In genomic region chr10:80655406-80656129, GRCm38 (mm10) we compare ENCODE assay signal across 8 mouse cellular contexts. TPM values are rescaled to one million over a fixed set of nuclear protein-coding genes. Genes with fewer than 3 reads are reported as not detected.
DNase-seq lines count a peak whose midpoint lies in the region; ATAC-seq and TF ChIP-seq lines count a peak whose summit lies in the region.

No protein-coding gene starts in this region.

- H3K36me3 ChIP-seq in megakaryocyte, embryonic 14.5 days (replicated peaks; ENCODE audit: low read length): peaks cover 26% of the 10 kb centered on the region
- H3K36me3 ChIP-seq in limb, embryonic 12.5 days: peaks cover 21% of the 10 kb centered on the region
- H3K36me3 ChIP-seq in small intestine, adult 2 months (ENCODE audit: control insufficient read depth, insufficient read depth, low read length): no peaks in the 10 kb centered on the region; the same call in 1 of the 2 replicates

- H3K4me1 ChIP-seq in megakaryocyte, embryonic 14.5 days: peaks cover 82% of the 10 kb centered on the region
- H3K4me1 ChIP-seq in limb, embryonic 12.5 days (replicated peaks): peaks cover 38% of the 10 kb centered on the region
- peaks cover 20% of the 10 kb centered on the region for H3K4me1 ChIP-seq in small intestine, adult 2 months (ENCODE audit: control insufficient read depth, insufficient read depth, insufficient read length, low read length)

- H3K9ac ChIP-seq in limb, embryonic 12.5 days (replicated peaks): peak overlapping the region; percentile 97

- peak overlapping the region; percentile 95 for H3K4me2 ChIP-seq in limb, embryonic 12.5 days

- no peak for TF ChIP-seq POLR2A in small intestine, adult 2 months (IDR thresholded peaks at IDR 0.05; ENCODE audit: low read depth, low read length)

- WGBS in limb, embryonic 12.5 days: 5% methylated on average over 12 of the region's 12 CpGs
- WGBS in small intestine, adult 2 months: 3% methylated on average over 12 of the region's 12 CpGs

- DNase-seq in cerebellum, adult 18-20 months: no peak
- DNase-seq in adrenal gland, postnatal 10 days: no peak
- DNase-seq in layer of hippocampus, adult 11-12 months (ENCODE audit: low spot score): no peak

- no peak for TF ChIP-seq CTCF in small intestine, adult 2 months (IDR thresholded peaks at IDR 0.05; ENCODE audit: extremely low read depth, insufficient read length, insufficient replicate concordance, low read depth, low read length)

- H3K9me3 ChIP-seq in megakaryocyte, embryonic 14.5 days: no peaks in the 10 kb centered on the region
- no peaks in the 10 kb centered on the region for H3K9me3 ChIP-seq in limb, embryonic 12.5 days

- H3K27me3 ChIP-seq in megakaryocyte, embryonic 14.5 days (replicated peaks): no peaks in the 10 kb centered on the region
- H3K27me3 ChIP-seq in limb, embryonic 12.5 days: no peaks in the 10 kb centered on the region
- H3K27me3 ChIP-seq in small intestine, adult 2 months (ENCODE audit: control insufficient read depth, insufficient read depth, low read length): no peaks in the 10 kb centered on the region

- H3K4me3 ChIP-seq in megakaryocyte, embryonic 14.5 days (replicated peaks): peak overlapping the region; percentile 99
- H3K4me3 ChIP-seq in limb, embryonic 12.5 days (replicated peaks): peak overlapping the region; percentile 95
- peak overlapping the region; percentile 85 for H3K4me3 ChIP-seq in small intestine, adult 2 months (ENCODE audit: low read depth, low read length)

- peak overlapping the region; percentile 85 for H3K27ac ChIP-seq in limb, embryonic 12.5 days
- H3K27ac ChIP-seq in small intestine, adult 2 months (ENCODE audit: insufficient read depth, low read depth, low read length): no peak overlapping the region

- ATAC-seq in cerebellum, adult (ENCODE audit: insufficient number of reproducible peaks, low FRiP score, low TSS enrichment): peak; percentile 12; the same call in 1 of the 2 replicates
- ATAC-seq in megakaryocyte, adult 5-6 weeks (ENCODE audit: poor library complexity, severe bottlenecking): no peak
- ATAC-seq in limb, embryonic 12.5 days (ENCODE audit: insufficient number of reproducible peaks, insufficient read depth, low FRiP score, low TSS enrichment, low read depth): peak; percentile 67

RNA-seq across cellular contexts. Expression of gene Btbd2, which starts 1.3 kb away (rescaled TPM):
- polyA plus RNA-seq in megakaryocyte, embryonic 14.5 days (2012; ENCODE audit: insufficient read depth, low replicate concordance): 91.6 and 121 TPM in 2 replicates
- 8.4 and 10.3 TPM in 2 replicates for total RNA-seq in megakaryocyte, adult 5-6 weeks (2015)
- total RNA-seq in megakaryocyte, adult 5-6 weeks (2017): 16.5 and 30.1 TPM in 2 replicates
- polyA plus RNA-seq in limb, embryonic 12.5 days (2016; fragmentation: Nextera tagmentation; extraction: Ambion mirVana): 95.8 and 102 TPM in 2 replicates
- 45.4 and 84.1 TPM in 2 replicates for polyA plus RNA-seq in small intestine, adult 2 months (2012; rRNA removed)
- total RNA-seq in adrenal gland, postnatal 10 days (2021): 10 to 100 TPM; 50.4 to 65.3 TPM

RNA-seq across cellular contexts. Expression of gene Mknk2, which starts 22.3 kb away (rescaled TPM):
- polyA plus RNA-seq in megakaryocyte, embryonic 14.5 days (2012; ENCODE audit: insufficient read depth, low replicate concordance): 472 and 996 TPM in 2 replicates
- 53.5 and 61.1 TPM in 2 replicates for total RNA-seq in megakaryocyte, adult 5-6 weeks (2015)
- total RNA-seq in megakaryocyte, adult 5-6 weeks (2017): 63.3 and 74.8 TPM in 2 replicates
- polyA plus RNA-seq in limb, embryonic 12.5 days (2016; fragmentation: Nextera tagmentation; extraction: Ambion mirVana): 122 and 124 TPM in 2 replicates
- 96.1 and 146 TPM in 2 replicates for polyA plus RNA-seq in small intestine, adult 2 months (2012; rRNA removed)
- 100 to 1,000 TPM; 249 to 298 TPM for total RNA-seq in adrenal gland, postnatal 10 days (2021)

RNA-seq across cellular contexts. Expression of gene Csnk1g2, which starts 32.9 kb away (rescaled TPM):
- 476 and 617 TPM in 2 replicates for polyA plus RNA-seq in megakaryocyte, embryonic 14.5 days (2012; ENCODE audit: insufficient read depth, low replicate concordance)
- 34.5 and 46.0 TPM in 2 replicates for total RNA-seq in megakaryocyte, adult 5-6 weeks (2015)
- 127 and 144 TPM in 2 replicates for total RNA-seq in megakaryocyte, adult 5-6 weeks (2017)
- polyA plus RNA-seq in limb, embryonic 12.5 days (2016; fragmentation: Nextera tagmentation; extraction: Ambion mirVana): 239 and 260 TPM in 2 replicates
- polyA plus RNA-seq in small intestine, adult 2 months (2012; rRNA removed): 115 and 266 TPM in 2 replicates
- total RNA-seq in adrenal gland, postnatal 10 days (2021): 100 to 1,000 TPM; 121 to 131 TPM

RNA-seq across cellular contexts. Expression of gene Mob3a, which starts 46.2 kb away (rescaled TPM):
- 61.8 and 135 TPM in 2 replicates for polyA plus RNA-seq in megakaryocyte, embryonic 14.5 days (2012; ENCODE audit: insufficient read depth, low replicate concordance)
- total RNA-seq in megakaryocyte, adult 5-6 weeks (2015): 61.8 and 72.0 TPM in 2 replicates
- 65.0 and 77.3 TPM in 2 replicates for total RNA-seq in megakaryocyte, adult 5-6 weeks (2017)
- polyA plus RNA-seq in limb, embryonic 12.5 days (2016; fragmentation: Nextera tagmentation; extraction: Ambion mirVana): 51.1 and 51.7 TPM in 2 replicates
- polyA plus RNA-seq in small intestine, adult 2 months (2012; rRNA removed): 26.5 and 40.0 TPM in 2 replicates
- 10 to 100 TPM; 17.7 to 20.1 TPM for total RNA-seq in adrenal gland, postnatal 10 days (2021)

RNA-seq across cellular contexts. Expression of gene Izumo4, which starts 46.4 kb away (rescaled TPM):
- polyA plus RNA-seq in megakaryocyte, embryonic 14.5 days (2012; ENCODE audit: insufficient read depth, low replicate concordance): 19.4 and 27.8 TPM in 2 replicates
- 11.3 and 14.2 TPM in 2 replicates for total RNA-seq in megakaryocyte, adult 5-6 weeks (2015)
- total RNA-seq in megakaryocyte, adult 5-6 weeks (2017): 4.4 and 6.6 TPM in 2 replicates
- 12.5 and 16.5 TPM in 2 replicates for polyA plus RNA-seq in limb, embryonic 12.5 days (2016; fragmentation: Nextera tagmentation; extraction: Ambion mirVana)
- 20.8 and 36.3 TPM in 2 replicates for polyA plus RNA-seq in small intestine, adult 2 months (2012; rRNA removed)
- total RNA-seq in adrenal gland, postnatal 10 days (2021): 10 to 100 TPM in 1 of 2 experiments, 1 to 10 TPM in 1; 6.9 to 13.1 TPM
